ENCODE assay signal across 7 mouse cellular contexts in genomic region chr9:88482829-88483396, GRCm38 (mm10). TPM values are rescaled to one million over a fixed set of nuclear protein-coding genes. Genes with fewer than 3 reads are reported as not detected.
DNase-seq lines count a peak whose midpoint lies in the region; ATAC-seq and TF ChIP-seq lines count a peak whose summit lies in the region.

No protein-coding gene starts in this region.

- peak; percentile 95 for DNase-seq in adrenal gland, postnatal 14 days
- peak; percentile 89 to 93 for DNase-seq in kidney, postnatal 4 days
- peak; percentile 95 for DNase-seq in lung, postnatal 0 days (ENCODE audit: low spot score)
- DNase-seq in right cerebral cortex, postnatal 10 days (ENCODE audit: low spot score in 2 of 2) = peak; percentile 91

- no peaks in the 10 kb centered on the region for H3K9me3 ChIP-seq in ES-Bruce4 (replicated peaks; ENCODE audit: control insufficient read depth, insufficient read depth, low read length, poor library complexity, severe bottlenecking)
- H3K9me3 ChIP-seq in heart, embryonic 11.5 days (replicated peaks; ENCODE audit: control insufficient read depth, low read length) = no peaks in the 10 kb centered on the region
- H3K9me3 ChIP-seq in lung, postnatal 0 days (ENCODE audit: low read length) = no peaks in the 10 kb centered on the region

- no peak for ATAC-seq in heart, embryonic 11.5 days (replicated peaks; ENCODE audit: insufficient number of reproducible peaks, low FRiP score, low TSS enrichment)
- ATAC-seq in lung, postnatal 0 days = peak; percentile 32

- H3K27me3 ChIP-seq in ES-Bruce4 (ENCODE audit: control insufficient read depth, insufficient read depth, low read length, poor library complexity, severe bottlenecking) = no peaks in the 10 kb centered on the region
- H3K27me3 ChIP-seq in heart, embryonic 11.5 days (ENCODE audit: control insufficient read depth, insufficient read depth, low read length) = no peaks in the 10 kb centered on the region
- no peaks in the 10 kb centered on the region for H3K27me3 ChIP-seq in lung, postnatal 0 days (replicated peaks; ENCODE audit: insufficient read depth, low read length)

- peak overlapping the region; percentile 84 for H3K27ac ChIP-seq in ES-Bruce4 (ENCODE audit: insufficient read depth, low read length)
- peak overlapping the region; percentile 97 for H3K27ac ChIP-seq in embryonic fibroblast, embryonic 13.5 days (ENCODE audit: insufficient read depth, low read length)
- H3K27ac ChIP-seq in heart, embryonic 11.5 days (ENCODE audit: low read depth, low read length) = peak overlapping the region; percentile 99
- peak overlapping the region; percentile 99 for H3K27ac ChIP-seq in lung, postnatal 0 days (ENCODE audit: low read length)

- TF ChIP-seq EP300 in ES-Bruce4 (IDR thresholded peaks at IDR 0.05; ENCODE audit: insufficient read depth, low read depth, low read length) = no peak
- peak; percentile 60 for TF ChIP-seq EP300 in lung, postnatal 0 days (IDR thresholded peaks at IDR 0.05)

- H3K9ac ChIP-seq in ES-Bruce4 (ENCODE audit: low read depth, poor library complexity, severe bottlenecking) = peak overlapping the region; percentile 96
- peak overlapping the region; percentile 94 for H3K9ac ChIP-seq in heart, embryonic 11.5 days (ENCODE audit: low read depth, low read length)
- peak overlapping the region; percentile 74 for H3K9ac ChIP-seq in lung, postnatal 0 days (replicated peaks; ENCODE audit: low read depth)

- H3K4me1 ChIP-seq in ES-Bruce4 (ENCODE audit: control insufficient read depth, insufficient read depth, low read length) = no peaks in the 10 kb centered on the region
- H3K4me1 ChIP-seq in embryonic fibroblast, embryonic 13.5 days (ENCODE audit: control insufficient read depth, insufficient read depth, low read length) = peaks cover 5% of the 10 kb centered on the region; the same call in 1 of the 2 replicates
- H3K4me1 ChIP-seq in heart, embryonic 11.5 days (ENCODE audit: control insufficient read depth, insufficient read depth, low read length) = peaks cover 12% of the 10 kb centered on the region
- H3K4me1 ChIP-seq in lung, postnatal 0 days (ENCODE audit: insufficient read depth, low read depth, low read length) = peaks cover 8% of the 10 kb centered on the region; the same call in 1 of the 2 replicates

- TF ChIP-seq POLR2A in ES-Bruce4 (IDR thresholded peaks at IDR 0.05; ENCODE audit: insufficient read depth, low read length) = no peak
- peak; percentile 36 for TF ChIP-seq POLR2A in embryonic fibroblast, embryonic 13.5 days (IDR thresholded peaks at IDR 0.05; ENCODE audit: low read depth, low read length)

- peak overlapping the region; percentile 80 for H3K4me3 ChIP-seq in ES-Bruce4 (ENCODE audit: low read depth, low read length)
- H3K4me3 ChIP-seq in embryonic fibroblast, embryonic 13.5 days (ENCODE audit: insufficient read depth, low read length) = peak overlapping the region; percentile 82
- H3K4me3 ChIP-seq in heart, embryonic 11.5 days (ENCODE audit: low read depth, low read length) = peak overlapping the region; percentile 99
- H3K4me3 ChIP-seq in lung, postnatal 0 days (ENCODE audit: low read depth, low read length) = peak overlapping the region; percentile 93

- H3K4me2 ChIP-seq in heart, embryonic 11.5 days = peak overlapping the region; percentile 75
- H3K4me2 ChIP-seq in lung, postnatal 0 days (replicated peaks; ENCODE audit: low read depth, low read length) = peak overlapping the region; percentile 64

- TF ChIP-seq CTCF in ES-Bruce4 (IDR thresholded peaks at IDR 0.05; ENCODE audit: low read depth, low read length) = no peak
- no peak for TF ChIP-seq CTCF in embryonic fibroblast, embryonic 13.5 days (IDR thresholded peaks at IDR 0.05; ENCODE audit: borderline replicate concordance, insufficient read depth, low read length)
- no peak; the same call in 1 of the 2 replicates for TF ChIP-seq CTCF in lung, postnatal 0 days (IDR thresholded peaks at IDR 0.05)

- peaks cover 5% of the 10 kb centered on the region; the same call in 1 of the 2 replicates for H3K36me3 ChIP-seq in ES-Bruce4 (ENCODE audit: control insufficient read depth, insufficient read depth, low read length, poor library complexity, severe bottlenecking)
- no peaks in the 10 kb centered on the region for H3K36me3 ChIP-seq in heart, embryonic 11.5 days (ENCODE audit: control insufficient read depth, insufficient read depth, low read length)
- no peaks in the 10 kb centered on the region for H3K36me3 ChIP-seq in lung, postnatal 0 days (ENCODE audit: insufficient read depth, low read length)

- WGBS in heart, embryonic 11.5 days (ENCODE audit: insufficient replicate concordance) = 0% methylated on average over 47 of the region's 52 CpGs
- 0% methylated on average over 24 of the region's 52 CpGs for WGBS in lung, postnatal 0 days

RNA-seq across cellular contexts. Expression of gene Syncrip, which starts 0.5 kb away (rescaled TPM):
- 314 and 327 TPM in 2 replicates for polyA plus RNA-seq in ES-Bruce4 (2011; ENCODE audit: insufficient read depth, insufficient read length, low read depth, missing spikeins)
- 117 and 126 TPM in 2 replicates for total RNA-seq in adrenal gland, postnatal 14 days (2021)
- 240 and 252 TPM in 2 replicates for polyA plus RNA-seq in embryonic fibroblast, embryonic 13.5 days (2011; ENCODE audit: insufficient read length, low read depth, missing spikeins)
- polyA plus RNA-seq in heart, embryonic 11.5 days (2014; fragmentation: Nextera tagmentation; extraction: Ambion mirVana) = 65.3 and 70.1 TPM in 2 replicates
- polyA plus RNA-seq in lung, postnatal 0 days (2015; fragmentation: Nextera tagmentation; extraction: Ambion mirVana) = 36.0 and 38.8 TPM in 2 replicates

RNA-seq across cellular contexts. Expression of gene Gm20537, which starts 26.5 kb away (rescaled TPM):
- polyA plus RNA-seq in ES-Bruce4 (2011; ENCODE audit: insufficient read depth, insufficient read length, low read depth, missing spikeins) = 6.0 and 6.4 TPM in 2 replicates
- total RNA-seq in adrenal gland, postnatal 14 days (2021) = not detected in 2 replicates
- 12.3 and 19.7 TPM in 2 replicates for polyA plus RNA-seq in embryonic fibroblast, embryonic 13.5 days (2011; ENCODE audit: insufficient read length, low read depth, missing spikeins)
- polyA plus RNA-seq in heart, embryonic 11.5 days (2014; fragmentation: Nextera tagmentation; extraction: Ambion mirVana) = 0.55 and 1.0 TPM in 2 replicates
- not detected in 2 replicates for polyA plus RNA-seq in lung, postnatal 0 days (2015; fragmentation: Nextera tagmentation; extraction: Ambion mirVana)

RNA-seq across cellular contexts. Expression of gene Snx14, which starts 44.2 kb away (rescaled TPM):
- 29.7 and 31.4 TPM in 2 replicates for polyA plus RNA-seq in ES-Bruce4 (2011; ENCODE audit: insufficient read depth, insufficient read length, low read depth, missing spikeins)
- 46.6 and 47.9 TPM in 2 replicates for total RNA-seq in adrenal gland, postnatal 14 days (2021)
- polyA plus RNA-seq in embryonic fibroblast, embryonic 13.5 days (2011; ENCODE audit: insufficient read length, low read depth, missing spikeins) = 33.9 and 34.3 TPM in 2 replicates
- 28.3 and 28.9 TPM in 2 replicates for polyA plus RNA-seq in heart, embryonic 11.5 days (2014; fragmentation: Nextera tagmentation; extraction: Ambion mirVana)
- polyA plus RNA-seq in lung, postnatal 0 days (2015; fragmentation: Nextera tagmentation; extraction: Ambion mirVana) = 20.3 and 23.3 TPM in 2 replicates
